Comparison of ENCODE assay signal across 9 mouse cellular contexts in genomic region chr7:87583868-87584267, GRCm38 (mm10). TPM values are rescaled to one million over a fixed set of nuclear protein-coding genes. Genes with fewer than 3 reads are reported as not detected.
DNase-seq lines count a peak whose midpoint lies in the region; ATAC-seq and TF ChIP-seq lines count a peak whose summit lies in the region.
"Had no signal": no experiment of that assay in that cellular context is flagged by ENCODE, and none has a peak within 500 bp of the region (broad histone marks: within the 10 kb centered on the region; RNA-seq: fewer than 3 reads in every experiment).

TSS of gene Grm5 (plus strand) at chr7:87584168.

- H3K4me2 ChIP-seq in heart, embryonic 13.5 days: peak within 1 kb of the TSS; percentile 50
- peak within 1 kb of the TSS; percentile 73 for H3K4me2 ChIP-seq in hindbrain, embryonic 11.5 days (replicated peaks; ENCODE audit: low read depth, low read length)
- peak within 1 kb of the TSS; percentile 46 for H3K4me2 ChIP-seq in limb, embryonic 12.5 days

- H3K36me3 ChIP-seq in heart, embryonic 13.5 days: no peaks in the 10 kb centered on the region
- no peaks in the 10 kb centered on the region for H3K36me3 ChIP-seq in hindbrain, embryonic 11.5 days (ENCODE audit: control insufficient read depth, insufficient read depth, low read length)
- no peaks in the 10 kb centered on the region for H3K36me3 ChIP-seq in limb, embryonic 12.5 days

- ATAC-seq in heart, embryonic 13.5 days (ENCODE audit: extremely low read depth, insufficient number of reproducible peaks, low FRiP score, low TSS enrichment): no peak
- ATAC-seq in hindbrain, embryonic 11.5 days (ENCODE audit: low FRiP score): peak; percentile 7; the same call in 1 of the 2 replicates
- ATAC-seq in limb, embryonic 12.5 days (ENCODE audit: insufficient number of reproducible peaks, insufficient read depth, low FRiP score, low TSS enrichment, low read depth): no peak
- ATAC-seq in monocyte, adult 5-6 weeks (replicated peaks; ENCODE audit: insufficient number of reproducible peaks, low FRiP score, low TSS enrichment, poor library complexity, severe bottlenecking): no peak
- ATAC-seq in frontal cortex, adult (ENCODE audit: low TSS enrichment): no peak; the same call in 1 of the 2 replicates

- peak within 1 kb of the TSS; percentile 6; the same call in 1 of the 2 replicates for H3K4me3 ChIP-seq in heart, embryonic 13.5 days
- H3K4me3 ChIP-seq in hindbrain, embryonic 11.5 days (ENCODE audit: low read depth, low read length): peak within 1 kb of the TSS; percentile 32
- peak within 1 kb of the TSS; percentile 15 for H3K4me3 ChIP-seq in limb, embryonic 12.5 days (replicated peaks)

- WGBS in heart, embryonic 13.5 days: 17% methylated on average over 2 of the region's 2 CpGs
- 21% methylated on average over 2 of the region's 2 CpGs for WGBS in hindbrain, embryonic 11.5 days
- whole genome bisulfite sequencing in limb, embryonic 12.5 days: 24% methylated on average over 2 of the region's 2 CpGs

- DNase-seq in heart, postnatal 36 days: no peak
- DNase-seq in brain, embryonic 14.5 days (ENCODE audit: low read depth): no peak
- no peak for DNase-seq in hindbrain, embryonic 11.5 days (ENCODE audit: low spot score)
- DNase-seq in kidney, adult 9 months: no peak

- no peak within 1 kb of the TSS for H3K9ac ChIP-seq in heart, embryonic 13.5 days
- no peak within 1 kb of the TSS for H3K9ac ChIP-seq in hindbrain, embryonic 11.5 days (ENCODE audit: low read depth, low read length)
- no peak within 1 kb of the TSS for H3K9ac ChIP-seq in limb, embryonic 12.5 days (replicated peaks)

- H3K4me1 ChIP-seq in heart, embryonic 13.5 days: no peaks in the 10 kb centered on the region
- no peaks in the 10 kb centered on the region for H3K4me1 ChIP-seq in hindbrain, embryonic 11.5 days (replicated peaks; ENCODE audit: control insufficient read depth, insufficient read depth, low read length)
- H3K4me1 ChIP-seq in limb, embryonic 12.5 days (replicated peaks): no peaks in the 10 kb centered on the region; the same call in 1 of the 2 replicates

- no peak for TF ChIP-seq CTCF in brain, embryonic 14.5 days (IDR thresholded peaks at IDR 0.05; ENCODE audit: borderline replicate concordance, extremely low read depth, insufficient read depth, insufficient read length)

- H3K9me3 ChIP-seq in heart, embryonic 13.5 days: no peaks in the 10 kb centered on the region
- H3K9me3 ChIP-seq in hindbrain, embryonic 11.5 days (ENCODE audit: control insufficient read depth, low read length): no peaks in the 10 kb centered on the region
- no peaks in the 10 kb centered on the region for H3K9me3 ChIP-seq in limb, embryonic 12.5 days

- TF ChIP-seq POLR2A in brain, embryonic 14.5 days (IDR thresholded peaks at IDR 0.05; ENCODE audit: borderline replicate concordance, extremely low read depth, insufficient read depth, insufficient read length, poor library complexity, severe bottlenecking): no peak

- intact Hi-C loops in heart, postnatal 36 days (cut with DNase I): no loop called here

- H3K27ac ChIP-seq in heart, embryonic 13.5 days (replicated peaks): no peak within 1 kb of the TSS
- no peak within 1 kb of the TSS for H3K27ac ChIP-seq in hindbrain, embryonic 11.5 days (ENCODE audit: low read depth, low read length)
- H3K27ac ChIP-seq in limb, embryonic 12.5 days: no peak within 1 kb of the TSS

- peaks cover 33% of the 10 kb centered on the region for H3K27me3 ChIP-seq in heart, embryonic 13.5 days (replicated peaks)
- peaks cover 2% of the 10 kb centered on the region; the same call in 1 of the 2 replicates for H3K27me3 ChIP-seq in hindbrain, embryonic 11.5 days (ENCODE audit: control insufficient read depth, insufficient read depth, low read length)
- H3K27me3 ChIP-seq in limb, embryonic 12.5 days: peaks cover 33% of the 10 kb centered on the region

RNA-seq across cellular contexts. Expression of gene Grm5, which starts in this region (rescaled TPM):
- polyA plus RNA-seq in heart, embryonic 13.5 days (2015; fragmentation: Nextera tagmentation; extraction: Ambion mirVana): 0.03 and 0.13 TPM in 2 replicates
- not detected for total RNA-seq in heart, postnatal 36 days (2021)
- 8.6 and 18.4 TPM in 2 replicates for polyA plus RNA-seq in brain, embryonic 14.5 days (2012; rRNA removed)
- polyA plus RNA-seq in hindbrain, embryonic 11.5 days (2014; fragmentation: Nextera tagmentation; extraction: Ambion mirVana): 0.42 and 0.75 TPM in 2 replicates
- polyA plus RNA-seq in limb, embryonic 12.5 days (2016; fragmentation: Nextera tagmentation; extraction: Ambion mirVana): 0.05 TPM in 1 of 2 replicates, not detected in the other
- 0.19 TPM in 1 of 3 replicates, not detected in the others for total RNA-seq in monocyte, adult 5-6 weeks (2017)
- polyA plus RNA-seq: C2C12 had no signal

Comparison
In these comparisons a context has a peak if more than half of its experiments do, and no peak if none do; other contexts are left out.
1. Peak in ATAC-seq, H3K4me3 ChIP-seq and H3K4me2 ChIP-seq in hindbrain, embryonic 11.5 days; RNA of the gene not detected or under 1 TPM.